8 mouse cellular contexts compared by ENCODE assay signal in genomic region chr9:110733102-110733501, GRCm38 (mm10). TPM values are rescaled to one million over a fixed set of nuclear protein-coding genes. Genes with fewer than 3 reads are reported as not detected.
DNase-seq lines count a peak whose midpoint lies in the region; ATAC-seq and TF ChIP-seq lines count a peak whose summit lies in the region.

No protein-coding gene starts in this region.

- peaks cover 40% of the 10 kb centered on the region for H3K4me1 ChIP-seq in heart, embryonic 11.5 days (ENCODE audit: control insufficient read depth, insufficient read depth, low read length)
- H3K4me1 ChIP-seq in E14TG2a.4 (replicated peaks; ENCODE audit: low read depth, low read length), result peaks cover 35% of the 10 kb centered on the region
- 0 out of 2 replicates have a peak, but pooled peaks cover 4% of the 10 kb centered on the region for H3K4me1 ChIP-seq in forebrain, postnatal 0 days (ENCODE audit: insufficient read depth)
- H3K4me1 ChIP-seq in liver, postnatal 0 days (ENCODE audit: insufficient read depth), result peaks cover 27% of the 10 kb centered on the region

- ATAC-seq in heart, embryonic 11.5 days (replicated peaks; ENCODE audit: insufficient number of reproducible peaks, low FRiP score, low TSS enrichment), result no peak
- no peak for ATAC-seq in forebrain, postnatal 0 days
- ATAC-seq in liver, postnatal 0 days, result peak; percentile 18; the same call in 1 of the 2 replicates

- DNase-seq in heart, adult 8-10 months (ENCODE audit: low spot score), result no peak
- DNase-seq in forebrain, postnatal 0 days, result no peak
- DNase-seq in liver, postnatal 0 days, result no peak
- DNase-seq in right cerebral cortex, adult 18-20 months, result no peak
- DNase-seq in left cerebral cortex, postnatal 14 days (ENCODE audit: low spot score in 2 of 2), result no peak
- DNase-seq in layer of hippocampus, postnatal 36 days, result no peak

- WGBS in heart, embryonic 11.5 days (ENCODE audit: insufficient replicate concordance), result 9% methylated on average over 8 of the region's 8 CpGs
- WGBS in forebrain, postnatal 0 days, result 11% methylated on average over 8 of the region's 8 CpGs
- WGBS in liver, postnatal 0 days (ENCODE audit: insufficient replicate concordance), result 7% methylated on average over 8 of the region's 8 CpGs

- H3K36me3 ChIP-seq in heart, embryonic 11.5 days (ENCODE audit: control insufficient read depth, insufficient read depth, low read length), result 0 out of 2 replicates have a peak, but pooled peaks cover 2% of the 10 kb centered on the region
- no peaks in the 10 kb centered on the region for H3K36me3 ChIP-seq in E14TG2a.4 (ENCODE audit: insufficient read depth, low read length)
- H3K36me3 ChIP-seq in forebrain, postnatal 0 days (ENCODE audit: insufficient read depth), result no peaks in the 10 kb centered on the region
- no peaks in the 10 kb centered on the region for H3K36me3 ChIP-seq in liver, postnatal 0 days (replicated peaks; ENCODE audit: insufficient read depth, low read length)

- no peaks in the 10 kb centered on the region for H3K9me3 ChIP-seq in heart, embryonic 11.5 days (replicated peaks; ENCODE audit: control insufficient read depth, low read length)
- peaks cover 8% of the 10 kb centered on the region for H3K9me3 ChIP-seq in E14TG2a.4 (ENCODE audit: low read length)
- H3K9me3 ChIP-seq in forebrain, postnatal 0 days (ENCODE audit: low read length), result no peaks in the 10 kb centered on the region
- no peaks in the 10 kb centered on the region for H3K9me3 ChIP-seq in liver, postnatal 0 days (ENCODE audit: low read length)

- no peak for TF ChIP-seq EP300 in liver, postnatal 0 days (IDR thresholded peaks at IDR 0.05; ENCODE audit: low read depth)

- no peak for TF ChIP-seq CTCF in E14TG2a.4 (conservative IDR thresholded peaks at IDR 0.05; ENCODE audit: low read length)
- no peak for TF ChIP-seq CTCF in forebrain, postnatal 0 days (IDR thresholded peaks at IDR 0.05; ENCODE audit: low read depth)
- TF ChIP-seq CTCF in liver, postnatal 0 days (IDR thresholded peaks at IDR 0.05; ENCODE audit: low read depth), result no peak

- peak overlapping the region; percentile 45 for H3K4me3 ChIP-seq in heart, embryonic 11.5 days (ENCODE audit: low read depth, low read length)
- H3K4me3 ChIP-seq in E14TG2a.4 (replicated peaks; ENCODE audit: low read length), result peak overlapping the region; percentile 73
- peak overlapping the region; percentile 39 for H3K4me3 ChIP-seq in forebrain, postnatal 0 days (ENCODE audit: low read depth, low read length)
- H3K4me3 ChIP-seq in liver, postnatal 0 days (ENCODE audit: low read depth, low read length), result peak overlapping the region; percentile 43

- H3K27ac ChIP-seq in heart, embryonic 11.5 days (ENCODE audit: low read depth, low read length), result 0 out of 2 replicates have a peak overlapping the region, but pooled peaks have one; percentile 46
- no peak overlapping the region for H3K27ac ChIP-seq in forebrain, postnatal 0 days (ENCODE audit: low read depth, low read length)
- peak overlapping the region; percentile 65; the same call in 1 of the 2 replicates for H3K27ac ChIP-seq in liver, postnatal 0 days (ENCODE audit: low read depth)

- H3K4me2 ChIP-seq in heart, embryonic 11.5 days, result peak overlapping the region; percentile 90
- peak overlapping the region; percentile 72 for H3K4me2 ChIP-seq in forebrain, postnatal 0 days (ENCODE audit: low read depth)
- H3K4me2 ChIP-seq in liver, postnatal 0 days (ENCODE audit: low read depth, low read length), result peak overlapping the region; percentile 74

- peak overlapping the region; percentile 65 for H3K9ac ChIP-seq in heart, embryonic 11.5 days (ENCODE audit: low read depth, low read length)
- H3K9ac ChIP-seq in forebrain, postnatal 0 days, result no peak overlapping the region
- peak overlapping the region; percentile 26 for H3K9ac ChIP-seq in liver, postnatal 0 days (replicated peaks)

- intact Hi-C loops in left cerebral cortex, postnatal 14 days (cut with DNase I), result loop anchor here (10.0 kb wide), 1 partner anchor 222 kb away; the partner anchor contains the start of gene Lrrc2

- peaks cover 3% of the 10 kb centered on the region; the same call in 1 of the 2 replicates for H3K27me3 ChIP-seq in heart, embryonic 11.5 days (ENCODE audit: control insufficient read depth, insufficient read depth, low read length)
- H3K27me3 ChIP-seq in E14TG2a.4 (ENCODE audit: insufficient read depth, low read length), result peaks cover 90% of the 10 kb centered on the region
- H3K27me3 ChIP-seq in forebrain, postnatal 0 days (ENCODE audit: insufficient read depth, low read length), result peaks cover 17% of the 10 kb centered on the region; the same call in 1 of the 2 replicates
- peaks cover 3% of the 10 kb centered on the region; the same call in 1 of the 2 replicates for H3K27me3 ChIP-seq in liver, postnatal 0 days (ENCODE audit: insufficient read depth, low read length)

RNA-seq across cellular contexts. Expression of gene Myl3, which starts 8.6 kb away (rescaled TPM):
- polyA plus RNA-seq in heart, embryonic 11.5 days (2014; fragmentation: Nextera tagmentation; extraction: Ambion mirVana), result 3,236 and 3,494 TPM in 2 replicates
- total RNA-seq in heart, adult 8-10 months (2022), result over 10,000 TPM; 10,766 to 11,632 (median 11,251) TPM
- total RNA-seq in forebrain, postnatal 0 days (2014; rRNA removed), result 0.69 and 0.76 TPM in 2 replicates
- polyA plus RNA-seq in forebrain, postnatal 0 days (2015; fragmentation: Nextera tagmentation; extraction: Ambion mirVana), result 0.99 and 1.1 TPM in 2 replicates
- 0.52 and 2.0 TPM in 2 replicates for polyA plus RNA-seq in liver, postnatal 0 days (2015; fragmentation: Nextera tagmentation; extraction: Ambion mirVana)
- total RNA-seq in left cerebral cortex, postnatal 14 days (2021), result under 1 TPM in 1 of 2 experiments, not detected in 1; 0.53 TPM
- not detected for total RNA-seq in layer of hippocampus, postnatal 36 days (2021)

RNA-seq across cellular contexts. Expression of gene Pth1r, which starts 13.8 kb away (rescaled TPM):
- polyA plus RNA-seq in heart, embryonic 11.5 days (2014; fragmentation: Nextera tagmentation; extraction: Ambion mirVana), result 24.3 and 27.8 TPM in 2 replicates
- total RNA-seq in heart, adult 8-10 months (2022), result 1 to 10 TPM; 4.4 to 7.0 (median 5.1) TPM
- 11.4 and 14.2 TPM in 2 replicates for total RNA-seq in forebrain, postnatal 0 days (2014; rRNA removed)
- polyA plus RNA-seq in forebrain, postnatal 0 days (2015; fragmentation: Nextera tagmentation; extraction: Ambion mirVana), result 7.8 and 8.7 TPM in 2 replicates
- polyA plus RNA-seq in liver, postnatal 0 days (2015; fragmentation: Nextera tagmentation; extraction: Ambion mirVana), result 5.2 and 5.3 TPM in 2 replicates
- total RNA-seq in left cerebral cortex, postnatal 14 days (2021), result 1 to 10 TPM; 6.4 to 8.3 TPM
- total RNA-seq in layer of hippocampus, postnatal 36 days (2021), result 1 to 10 TPM; 4.3 to 4.8 TPM

Comparison
In these comparisons a context has a peak if more than half of its experiments do, and no peak if none do; other contexts are left out.
1. RNA of gene Myl3, which starts 8.6 kb away (total RNA-seq): 10,766 to 11,632 TPM in heart, adult 8-10 months; 0.69 to 0.76 TPM in forebrain, postnatal 0 days, 0.53 TPM in left cerebral cortex, postnatal 14 days and not detected in layer of hippocampus, postnatal 36 days; every median in the first group is over 1,000 times any median in the second.
2. Peak in every context shown above with its lines, with median percentiles within 50 percentile points of each other: H3K4me2 ChIP-seq and H3K4me3 ChIP-seq.